Mouse (Mus musculus) intestine, postnatal 0 days (tissue): ENCODE data around the gene Lamtor1. TPM values are rescaled to one million over a fixed set of nuclear protein-coding genes. Genes with fewer than 3 reads are reported as not detected.

Experiments
- ATAC-seq: fragments of 200-750 bp; cut with Nextera tagmentation; 2 replicates; pipeline ENCODE4 v1.8.0; 2017; ENCODE audit warnings: mild to moderate bottlenecking, moderate TSS enrichment, moderate library complexity
- H3K27ac ChIP-seq: fragments of 300-500 bp; sonication (generic); 2 replicates; pipeline ENCODE4 v1.5.1; 2014; ENCODE audit warnings: mild to moderate bottlenecking, low read depth, low read length, moderate library complexity
- H3K27me3 ChIP-seq: fragments of 300-500 bp; sonication (generic); replicated peaks from 2 replicates; pipeline ENCODE4 v1.6.1; 2014; ENCODE audit warnings: low read length, mixed read lengths; ENCODE audit not compliant: control insufficient read depth, insufficient read depth
- H3K36me3 ChIP-seq: fragments of 300-500 bp; sonication (generic); 2 replicates; pipeline ENCODE4 v1.6.1; 2014; ENCODE audit warnings: mild to moderate bottlenecking, moderate library complexity; ENCODE audit not compliant: control insufficient read depth, insufficient read depth
- H3K4me1 ChIP-seq: fragments of 300-500 bp; sonication (generic); replicated peaks from 2 replicates; pipeline ENCODE4 v1.6.1; 2014; ENCODE audit warnings: antibody characterized with exemption, low read length, mixed read lengths; ENCODE audit not compliant: control insufficient read depth, insufficient read depth
- H3K4me2 ChIP-seq: fragments of 300-500 bp; sonication (generic); replicated peaks from 2 replicates; pipeline ENCODE4 v1.6.1; 2014; ENCODE audit warnings: low read depth, mild to moderate bottlenecking, moderate library complexity
- H3K4me3 ChIP-seq: fragments of 300-500 bp; sonication (generic); 2 replicates; pipeline ENCODE4 v1.5.1; 2014; ENCODE audit warnings: low read depth, low read length
- H3K9ac ChIP-seq: fragments of 300-500 bp; sonication (generic); 2 replicates; pipeline ENCODE4 v1.6.1; 2014; ENCODE audit warnings: mild to moderate bottlenecking, low read depth, low read length
- H3K9me3 ChIP-seq: fragments of 300-500 bp; sonication (generic); 2 replicates; pipeline ENCODE4 v1.6.1; 2016; ENCODE audit warnings: mixed run types; ENCODE audit not compliant: control insufficient read depth
- CTCF ChIP-seq: sonication (generic); IDR thresholded peaks from 2 replicates; pipeline ENCODE4 v1.5.1; 2016; ENCODE audit warnings: low read depth, mild to moderate bottlenecking, control low read depth, antibody characterized with exemption, moderate library complexity
- WGBS: fragments of 180-500 bp; shearing (Covaris S2); extraction: QIAGEN DNeasy Blood & Tissue Kit; methylation state at CpG from one replicate; pipeline ENCODE4 v1.1.7; 2014; 5-methylcytosine and 5-hydroxymethylcytosine counted together
- polyA plus RNA-seq: library from polyadenylated mRNA; unstranded; fragments of >200 nt; fragmentation: Nextera tagmentation; extraction: Ambion mirVana; gene quantifications from 2 replicates; pipeline ENCODE4 v1.2.1, GENCODE M21; 2015

Lamtor1 gene
- polyA plus RNA-seq, 1 experiment from 2014 or later: 179 TPM

DNA sequence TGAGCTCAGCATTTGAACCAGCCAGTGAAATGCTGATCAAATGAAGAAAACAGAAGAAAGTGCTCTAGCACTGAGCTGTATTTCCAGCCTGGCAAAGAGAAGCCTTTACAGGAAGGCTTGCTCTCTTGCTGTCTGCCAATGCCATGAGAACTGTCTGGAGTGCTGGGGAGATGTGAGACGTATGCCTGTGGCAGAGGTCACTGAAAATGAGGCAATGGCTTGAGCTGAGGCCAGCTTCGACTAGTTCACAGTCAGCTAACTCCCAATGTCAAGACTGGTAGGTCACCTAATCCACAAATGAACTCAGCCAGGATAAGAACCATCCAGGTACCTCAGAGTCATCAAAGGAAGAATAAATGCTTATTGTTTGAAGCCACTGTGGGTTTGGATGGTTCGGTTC lies 22.4 kb downstream of the Lamtor1 start:
- no peaks in the 10 kb centered on the region for H3K9me3 ChIP-seq
- no peaks in the 10 kb centered on the region for H3K4me1 ChIP-seq
- ATAC-seq: 0 out of 2 replicates have a peak, but pooled peaks have one; percentile 39
- no peak overlapping the region for H3K4me3 ChIP-seq
- H3K27me3 ChIP-seq: no peaks in the 10 kb centered on the region
- H3K4me2 ChIP-seq: no peak overlapping the region
- H3K27ac ChIP-seq: no peak overlapping the region
- no peak for TF ChIP-seq CTCF
- WGBS: 72% methylated on average over 3 of the region's 3 CpGs
- H3K36me3 ChIP-seq: no peaks in the 10 kb centered on the region
- H3K9ac ChIP-seq: no peak overlapping the region

DNA sequence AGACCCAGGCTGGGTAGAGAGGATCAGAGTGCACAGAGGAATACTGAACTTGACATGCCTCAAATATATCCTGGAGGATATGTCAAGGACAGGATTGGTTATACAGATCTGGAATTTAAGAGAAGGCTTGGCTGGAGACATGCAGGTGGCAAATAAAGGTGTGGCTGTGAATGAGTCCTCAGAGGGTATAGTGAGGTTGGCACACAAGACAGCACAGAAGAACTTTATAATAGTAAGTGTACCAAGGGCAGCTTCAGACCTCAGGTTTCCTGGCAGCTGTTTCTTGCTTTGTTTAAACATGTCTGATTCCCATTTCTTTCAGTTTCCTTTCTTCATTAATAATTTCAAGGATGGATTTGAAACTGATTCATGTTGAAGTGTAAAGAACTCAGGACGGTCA lies 26.8 kb downstream of the Lamtor1 start:
- no peaks in the 10 kb centered on the region for H3K27me3 ChIP-seq
- no peak for TF ChIP-seq CTCF
- peak overlapping the region; percentile 87; the same call in 1 of the 2 replicates for H3K4me2 ChIP-seq
- no peak overlapping the region for H3K4me3 ChIP-seq
- H3K27ac ChIP-seq: no peak overlapping the region
- H3K9me3 ChIP-seq: no peaks in the 10 kb centered on the region
- no peaks in the 10 kb centered on the region for H3K4me1 ChIP-seq
- WGBS: 47% methylated on average over 1 of the region's 1 CpGs
- H3K36me3 ChIP-seq: no peaks in the 10 kb centered on the region
- no peak for ATAC-seq
- H3K9ac ChIP-seq: no peak overlapping the region

DNA sequence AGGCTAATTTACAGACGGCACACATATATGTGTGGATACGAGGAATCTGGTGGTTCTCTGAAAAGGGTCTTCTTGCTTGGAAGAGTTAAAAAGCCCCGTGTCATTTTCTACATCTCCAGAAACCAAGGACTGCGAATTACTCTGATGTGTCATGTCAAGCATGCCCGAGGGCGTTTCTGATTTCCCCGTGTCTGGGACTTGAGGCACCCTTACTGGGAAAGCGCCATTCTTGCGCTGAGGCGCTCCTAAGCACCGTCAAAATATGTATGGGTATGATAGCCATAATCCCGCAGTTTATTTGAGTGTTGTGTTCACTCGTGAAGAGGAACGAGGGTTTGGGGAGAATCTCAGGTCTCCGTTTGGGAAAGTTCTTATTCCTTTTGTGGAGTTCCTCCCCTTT lies 27.6 kb downstream of the Lamtor1 start:
- ATAC-seq: 0 out of 2 replicates have a peak, but pooled peaks have one; percentile 39
- Histone ChIP-seq H3K4me3 (peak overlapping the region; percentile 63), H3K36me3 (no peaks in the 10 kb centered on the region), H3K4me1 (no peaks in the 10 kb centered on the region), H3K27me3 (no peaks in the 10 kb centered on the region), H3K27ac (peak overlapping the region; percentile 67), H3K9ac (peak overlapping the region; percentile 54), H3K9me3 (no peaks in the 10 kb centered on the region), H3K4me2 (peak overlapping the region; percentile 87)
- no peak for TF ChIP-seq CTCF
- 3% methylated on average over 15 of the region's 15 CpGs for WGBS

DNA sequence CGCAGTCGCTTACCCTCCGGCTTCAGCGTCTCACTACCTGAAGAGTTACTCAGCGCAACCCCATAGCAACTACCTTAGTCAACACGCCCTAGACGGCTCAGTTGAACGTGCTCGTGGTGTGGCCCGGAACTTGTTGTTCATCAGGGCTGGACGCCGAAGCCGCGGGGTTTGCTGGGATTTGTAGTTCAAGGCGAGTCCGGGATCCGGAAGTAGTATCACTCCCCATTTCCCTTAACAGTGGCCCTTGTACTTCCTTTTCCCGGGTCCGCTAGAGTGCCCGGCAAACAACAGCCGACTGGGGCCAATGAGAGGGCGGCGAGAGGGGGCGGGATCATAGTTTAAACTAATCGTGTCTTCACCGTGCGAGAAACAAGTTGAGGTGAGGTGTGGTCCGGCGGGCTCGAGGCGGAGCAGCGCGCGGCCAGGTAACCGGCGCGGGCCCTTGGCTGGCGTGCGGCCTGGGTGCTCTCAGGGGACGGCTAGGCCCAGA lies 28.1 kb downstream of the Lamtor1 start, which contains the start of the genes Lrrc51 and Numa1:
Gene Lrrc51, minus strand, starts transcription at position 145 of the 490 bp plus-strand sequence.
Gene Numa1, plus strand, starts transcription at position 361 of the 490 bp plus-strand sequence.
- peak within 1 kb of the TSS; percentile 63 for H3K4me3 ChIP-seq
- H3K27ac ChIP-seq: peak within 1 kb of the TSS; percentile 67
- ATAC-seq: peak; percentile 99
- under 1% methylated on average over 40 of the region's 40 CpGs for WGBS
- H3K9me3 ChIP-seq: no peaks in the 10 kb centered on the region
- 0 out of 2 replicates have a peak, but pooled peaks have one; percentile 12 for TF ChIP-seq CTCF
- no peaks in the 10 kb centered on the region for H3K36me3 ChIP-seq
- peak within 1 kb of the TSS; percentile 54 for H3K9ac ChIP-seq
- H3K4me2 ChIP-seq: peak within 1 kb of the TSS; percentile 87
- H3K4me1 ChIP-seq: no peaks in the 10 kb centered on the region
- no peaks in the 10 kb centered on the region for H3K27me3 ChIP-seq

DNA sequence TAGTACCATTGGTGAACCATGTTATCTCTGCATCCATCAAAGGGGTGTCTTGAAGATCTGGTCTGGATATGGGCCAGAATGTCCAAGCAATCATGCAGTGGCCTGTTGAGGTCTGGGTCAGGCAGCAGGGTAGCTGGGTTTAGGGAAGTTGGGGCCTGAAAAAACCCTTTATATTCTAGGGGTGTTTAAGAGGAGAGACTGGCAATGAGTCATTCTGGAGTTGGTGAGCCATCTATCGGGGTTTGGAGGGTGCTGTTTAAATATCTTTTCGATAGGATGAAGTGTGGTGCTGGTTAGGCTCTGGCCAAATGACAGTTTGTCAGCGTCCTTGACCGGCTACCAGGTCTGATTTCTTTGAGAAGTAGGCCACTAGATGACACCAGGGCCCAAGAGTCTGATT lies 30.3 kb downstream of the Lamtor1 start:
- no peaks in the 10 kb centered on the region for H3K4me1 ChIP-seq
- no peaks in the 10 kb centered on the region for H3K9me3 ChIP-seq
- no peak overlapping the region for H3K4me2 ChIP-seq
- TF ChIP-seq CTCF: no peak
- H3K27me3 ChIP-seq: no peaks in the 10 kb centered on the region
- 92% methylated on average over 4 of the region's 4 CpGs for WGBS
- no peaks in the 10 kb centered on the region for H3K36me3 ChIP-seq
- no peak overlapping the region for H3K4me3 ChIP-seq
- no peak overlapping the region for H3K27ac ChIP-seq
- H3K9ac ChIP-seq: no peak overlapping the region
- no peak for ATAC-seq

DNA sequence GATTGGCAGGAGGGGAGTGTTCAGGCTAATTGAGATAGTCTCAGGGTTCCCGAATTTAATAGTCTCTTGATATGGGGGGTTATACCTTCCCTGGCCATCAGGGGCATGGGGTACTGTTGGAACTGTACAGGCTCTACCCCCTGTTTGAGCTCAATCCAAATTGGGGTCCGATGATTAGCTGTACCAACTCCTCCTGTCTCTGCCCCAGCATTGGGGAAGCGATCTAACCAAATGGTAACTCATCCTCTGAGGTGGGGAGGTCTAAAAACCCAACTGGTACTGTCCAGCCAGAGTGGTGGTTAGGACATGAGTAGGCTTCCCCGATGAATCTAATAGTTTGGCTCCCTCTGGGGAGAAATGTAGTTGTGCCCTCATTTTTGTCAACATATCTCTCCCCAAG lies 31.3 kb downstream of the Lamtor1 start:
- Histone ChIP-seq H3K4me2 (no peak overlapping the region), H3K36me3 (no peaks in the 10 kb centered on the region), H3K9me3 (no peaks in the 10 kb centered on the region), H3K27me3 (no peaks in the 10 kb centered on the region), H3K4me3 (no peak overlapping the region), H3K9ac (no peak overlapping the region), H3K4me1 (no peaks in the 10 kb centered on the region), H3K27ac (no peak overlapping the region)
- no peak for ATAC-seq
- no peak for TF ChIP-seq CTCF
- 96% methylated on average over 4 of the region's 4 CpGs for WGBS
